Mouse (Mus musculus) bone marrow, adult 2 months (tissue): Measurements from ENCODE around the gene Ptgdr2. TPM values are rescaled to one million over a fixed set of nuclear protein-coding genes. Genes with fewer than 3 reads are reported as not detected.

Experiments used
- H3K27ac ChIP-seq: fragments of 200-500 bp; 2 replicates; pipeline ENCODE4 v1.5.1; 2012; ENCODE audit warnings: low read depth, mild to moderate bottlenecking, control low read depth, inconsistent platforms, low read length; ENCODE audit not compliant: control insufficient read depth, poor library complexity, insufficient read depth
- H3K4me1 ChIP-seq: fragments of 200-500 bp; 2 replicates; pipeline ENCODE4 v1.6.1; 2011; ENCODE audit warnings: low read length; ENCODE audit not compliant: control insufficient read depth, insufficient read depth
- H3K4me3 ChIP-seq: fragments of 200-500 bp; replicated peaks from 2 replicates; pipeline ENCODE3; 2011; ENCODE audit warnings: mild to moderate bottlenecking, low read depth, low read length, control low read depth; ENCODE audit not compliant: control insufficient read depth
- CTCF ChIP-seq: fragments of 200-500 bp; IDR thresholded peaks from 2 replicates; pipeline ENCODE4 v1.5.1; 2011; ENCODE audit warnings: low read length, control low read depth; ENCODE audit not compliant: control insufficient read depth, insufficient read depth
- POLR2A ChIP-seq: fragments of 200-500 bp; IDR thresholded peaks from 2 replicates; pipeline ENCODE4 v1.6.1; 2011; ENCODE audit warnings: low read depth, mild to moderate bottlenecking, control low read depth, low read length, borderline replicate concordance; ENCODE audit not compliant: control insufficient read depth
- WGBS: fragments of 180-500 bp; shearing (Covaris S2); methylation state at CpG from one replicate; pipeline ENCODE4 v1.1.7; 2018; 5-methylcytosine and 5-hydroxymethylcytosine counted together
- polyA plus RNA-seq: library from polyadenylated mRNA; stranded (reverse); fragments of >200 nt; gene quantifications from 2 replicates; pipeline ENCODE4 v1.2.4, GENCODE M21; 2011; ENCODE audit warnings: low replicate concordance; ENCODE audit not compliant: missing spikeins, insufficient read depth, insufficient read length

The Ptgdr2 gene
- polyA plus RNA-seq, 1 experiment: not detected

GRCm38 (mm10) chr19:10949112-10949511 lies 12.2 kb downstream of the Ptgdr2 start, which contains the start of gene Ccdc86:
TSS of gene Ccdc86 (minus strand) at chr19:10949266.
- under 1% methylated on average over 30 of the region's 30 CpGs for WGBS
- Histone ChIP-seq H3K4me3 (peak within 1 kb of the TSS; percentile 82), H3K27ac (no peak within 1 kb of the TSS), H3K4me1 (peaks cover 6% of the 10 kb centered on the region)
- TF ChIP-seq CTCF: no peak
- peak; percentile 60; the same call in 1 of the 2 replicates for TF ChIP-seq POLR2A

- Histone ChIP-seq H3K4me1 (peaks cover 6% of the 10 kb centered on the region), H3K4me3 (peak overlapping the region; percentile 19), H3K27ac (no peak overlapping the region)
- TF ChIP-seq CTCF (no peak), POLR2A (no peak)
- WGBS: 24% methylated on average over 9 of the region's 9 CpGs
Observed at GRCm38 (mm10) chr19:10949558-10949957, 12.6 kb downstream of the Ptgdr2 start.

- no peak overlapping the region for H3K27ac ChIP-seq
- H3K4me3 ChIP-seq: no peak overlapping the region
- TF ChIP-seq POLR2A (no peak), CTCF (no peak)
- H3K4me1 ChIP-seq: peaks cover 2% of the 10 kb centered on the region; the same call in 1 of the 2 replicates
- WGBS: 73% methylated on average over 11 of the region's 11 CpGs
Observed at GRCm38 (mm10) chr19:10952021-10952939, 15.3 kb downstream of the Ptgdr2 start.

GRCm38 (mm10) chr19:10959085-10959977 lies 22.4 kb downstream of the Ptgdr2 start:
- 23% methylated on average over 11 of the region's 11 CpGs for WGBS
- no peak overlapping the region for H3K4me3 ChIP-seq
- no peak for TF ChIP-seq POLR2A
- TF ChIP-seq CTCF: peak; percentile 34; the same call in 1 of the 2 replicates
- H3K4me1 ChIP-seq: no peaks in the 10 kb centered on the region
- H3K27ac ChIP-seq: no peak overlapping the region

- H3K4me3 ChIP-seq: no peak overlapping the region
- WGBS: 46% methylated on average over 12 of the region's 12 CpGs
- TF ChIP-seq POLR2A (no peak), CTCF (no peak)
- H3K4me1 ChIP-seq: no peaks in the 10 kb centered on the region; the same call in 1 of the 2 replicates
- no peak overlapping the region for H3K27ac ChIP-seq
Observed at GRCm38 (mm10) chr19:10959978-10960346, 23.0 kb downstream of the Ptgdr2 start.

GRCm38 (mm10) chr19:10965721-10966120 lies 28.8 kb downstream of the Ptgdr2 start:
- no peak overlapping the region for H3K27ac ChIP-seq
- no peak for TF ChIP-seq POLR2A
- no peak for TF ChIP-seq CTCF
- no peak overlapping the region for H3K4me3 ChIP-seq
- WGBS: 76% methylated on average over 7 of the region's 7 CpGs
- no peaks in the 10 kb centered on the region; the same call in 1 of the 2 replicates for H3K4me1 ChIP-seq

GRCm38 (mm10) chr19:10968578-10968977 lies 31.6 kb downstream of the Ptgdr2 start:
- Histone ChIP-seq H3K27ac (no peak overlapping the region), H3K4me1 (no peaks in the 10 kb centered on the region; the same call in 1 of the 2 replicates), H3K4me3 (no peak overlapping the region)
- TF ChIP-seq POLR2A: no peak
- TF ChIP-seq CTCF: no peak
- WGBS: 84% methylated on average over 7 of the region's 7 CpGs

GRCm38 (mm10) chr19:10970457-10970856 lies 33.5 kb downstream of the Ptgdr2 start:
- H3K4me3 ChIP-seq: no peak overlapping the region
- no peaks in the 10 kb centered on the region for H3K4me1 ChIP-seq
- 40% methylated on average over 3 of the region's 3 CpGs for WGBS
- TF ChIP-seq CTCF (no peak), POLR2A (no peak)
- H3K27ac ChIP-seq: no peak overlapping the region
